ENCODE assay signal across 8 mouse cellular contexts in the genomic region with DNA sequence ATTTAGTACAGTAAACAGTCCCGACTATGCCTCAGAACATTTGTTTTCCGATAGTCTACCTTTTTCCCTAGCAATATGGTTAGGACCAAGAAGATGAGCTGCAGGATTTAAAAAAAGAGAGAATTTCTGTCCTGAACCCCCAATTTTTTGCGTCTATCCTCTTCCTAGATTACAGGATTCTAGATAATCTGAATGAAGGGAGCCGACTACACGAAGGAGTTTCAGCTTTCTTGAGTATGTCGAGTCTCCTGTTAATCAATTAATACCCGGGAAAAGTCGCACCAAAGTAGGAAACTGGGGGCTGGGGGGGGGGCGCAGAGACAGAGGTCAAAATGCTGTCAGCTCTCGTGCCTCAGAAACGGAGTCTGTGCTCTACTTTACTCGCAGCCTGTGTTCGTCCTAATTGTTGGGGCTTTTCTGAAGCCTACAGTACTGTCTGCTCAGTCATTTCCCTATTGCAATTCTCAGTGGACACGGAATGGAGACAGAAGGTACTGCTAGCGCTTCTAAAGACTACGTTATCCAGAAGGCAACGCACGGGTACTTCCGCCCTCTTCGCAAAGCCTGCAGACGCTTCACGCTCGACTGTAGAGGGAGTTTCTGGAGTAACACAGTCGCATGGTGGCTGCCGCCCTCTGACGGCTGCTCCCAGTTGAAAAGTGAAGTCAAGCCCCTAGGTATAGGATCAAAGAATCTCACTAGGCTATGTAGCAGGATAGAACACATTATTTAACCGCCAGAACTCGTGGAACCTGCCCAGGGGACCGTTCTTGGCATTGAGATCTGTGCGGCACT. TPM values are rescaled to one million over a fixed set of nuclear protein-coding genes. Genes with fewer than 3 reads are reported as not detected.
A peak's percentile ranks its signal among the peaks of the same experiment; 100 is the strongest.
DNase-seq lines count a peak whose midpoint lies in the region; ATAC-seq lines count a peak whose summit lies in the region.

No protein-coding gene starts in this region.

- H3K79me2 ChIP-seq in macrophage (ENCODE audit: inconsistent target): peaks cover 32% of the 10 kb centered on the region

- 4% methylated on average over 30 of the region's 30 CpGs for WGBS in hindbrain, embryonic 11.5 days
- 2% methylated on average over 30 of the region's 30 CpGs for WGBS in macrophage (ENCODE audit: missing documents)

- DNase-seq in T-cell, adult 2 months (ENCODE audit: low spot score): peak; percentile 91
- peak; percentile 93 for DNase-seq in cerebellum, adult 9-11 months
- peak; percentile 88 to 93 for DNase-seq in frontal cortex, adult 2 months (ENCODE audit: extremely low spot score in 1 of 2, low spot score in 1 of 2)
- peak; percentile 81 for DNase-seq in hindbrain, embryonic 11.5 days (ENCODE audit: low spot score)
- DNase-seq in layer of hippocampus, postnatal 36 days: peak; percentile 82 to 83
- peak; percentile 86 for DNase-seq in right cerebral cortex, adult 2 months (ENCODE audit: low spot score in 2 of 2)
- peak; percentile 78 to 82 for DNase-seq in urinary bladder, postnatal 4 days (ENCODE audit: low spot score in 2 of 2)

- peak overlapping the region; percentile 42 for H3K4me2 ChIP-seq in hindbrain, embryonic 11.5 days (replicated peaks; ENCODE audit: low read depth, low read length)

- no peaks in the 10 kb centered on the region for H3K36me3 ChIP-seq in hindbrain, embryonic 11.5 days (ENCODE audit: control insufficient read depth, insufficient read depth, low read length)
- H3K36me3 ChIP-seq in macrophage (ENCODE audit: inconsistent target): no peaks in the 10 kb centered on the region

- H3K9me3 ChIP-seq in hindbrain, embryonic 11.5 days (ENCODE audit: control insufficient read depth, low read length): no peaks in the 10 kb centered on the region

- peak overlapping the region; percentile 10 for H3K27ac ChIP-seq in hindbrain, embryonic 11.5 days (ENCODE audit: low read depth, low read length)
- peak overlapping the region; percentile 83 for H3K27ac ChIP-seq in macrophage

- peak overlapping the region; percentile 29; the same call in 1 of the 2 replicates for H3K9ac ChIP-seq in hindbrain, embryonic 11.5 days (ENCODE audit: low read depth, low read length)

- H3K4me1 ChIP-seq in hindbrain, embryonic 11.5 days (replicated peaks; ENCODE audit: control insufficient read depth, insufficient read depth, low read length): no peaks in the 10 kb centered on the region; the same call in 1 of the 2 replicates

- H3K4me3 ChIP-seq in hindbrain, embryonic 11.5 days (ENCODE audit: low read depth, low read length): peak overlapping the region; percentile 85
- peak overlapping the region; percentile 40 for H3K4me3 ChIP-seq in macrophage (ENCODE audit: inconsistent target)

- H3K27me3 ChIP-seq in hindbrain, embryonic 11.5 days (ENCODE audit: control insufficient read depth, insufficient read depth, low read length): no peaks in the 10 kb centered on the region

- ATAC-seq in hindbrain, embryonic 11.5 days (ENCODE audit: low FRiP score): peak; percentile 36

RNA-seq across cellular contexts. Expression of gene Gsk3a, which starts 1.4 kb away (rescaled TPM):
- polyA plus RNA-seq in frontal cortex, adult 2 months (2012; rRNA removed): 241 and 244 TPM in 2 replicates
- polyA plus RNA-seq in hindbrain, embryonic 11.5 days (2014; fragmentation: Nextera tagmentation; extraction: Ambion mirVana): 14.1 and 16.1 TPM in 2 replicates
- total RNA-seq in layer of hippocampus, postnatal 36 days (2021): 100 to 1,000 TPM; 195 to 201 TPM
- total RNA-seq in macrophage (2018; cell fraction: chromatin; rRNA removed): 10 to 100 TPM; 15.6 to 63.9 (median 38.0) TPM
- total RNA-seq in macrophage (2018; cell fraction: cytosol; rRNA removed): 10 to 100 TPM; 50.6 to 70.6 (median 58.9) TPM
- 10 to 100 TPM; 21.7 to 69.9 (median 44.3) TPM for total RNA-seq in macrophage (2018; cell fraction: nucleus; rRNA removed)
- 51.8 to 78.1 TPM (median 55.3 TPM) in 3 replicates for polyA plus RNA-seq in macrophage (2018)

RNA-seq across cellular contexts. Expression of gene Erf, which starts 11.5 kb away (rescaled TPM):
- 38.9 TPM in 2 replicates for polyA plus RNA-seq in frontal cortex, adult 2 months (2012; rRNA removed)
- 12.8 and 14.2 TPM in 2 replicates for polyA plus RNA-seq in hindbrain, embryonic 11.5 days (2014; fragmentation: Nextera tagmentation; extraction: Ambion mirVana)
- 10 to 100 TPM; 34.3 to 35.4 TPM for total RNA-seq in layer of hippocampus, postnatal 36 days (2021)
- 10 to 100 TPM in 15 of 26 experiments, 1 to 10 TPM in 11; 7.1 to 19.7 (median 10.7) TPM for total RNA-seq in macrophage (2018; cell fraction: chromatin; rRNA removed)
- total RNA-seq in macrophage (2018; cell fraction: cytosol; rRNA removed): 10 to 100 TPM in 24 of 26 experiments, 1 to 10 TPM in 2; 8.5 to 19.3 (median 12.5) TPM
- total RNA-seq in macrophage (2018; cell fraction: nucleus; rRNA removed): 10 to 100 TPM in 19 of 26 experiments, 1 to 10 TPM in 7; 6.8 to 20.6 (median 13.6) TPM
- polyA plus RNA-seq in macrophage (2018): 11.9 to 14.5 TPM (median 14.2 TPM) in 3 replicates

RNA-seq across cellular contexts. Expression of gene Zfp526, which starts 17.8 kb away (rescaled TPM):
- 7.5 and 7.7 TPM in 2 replicates for polyA plus RNA-seq in frontal cortex, adult 2 months (2012; rRNA removed)
- 2.9 and 3.9 TPM in 2 replicates for polyA plus RNA-seq in hindbrain, embryonic 11.5 days (2014; fragmentation: Nextera tagmentation; extraction: Ambion mirVana)
- 10 to 100 TPM; 11.6 to 12.5 TPM for total RNA-seq in layer of hippocampus, postnatal 36 days (2021)
- 10 to 100 TPM in 4 of 26 experiments, 1 to 10 TPM in 21, under 1 TPM in 1; 0.87 to 15.3 (median 5.3) TPM for total RNA-seq in macrophage (2018; cell fraction: chromatin; rRNA removed)
- 1 to 10 TPM; 1.2 to 8.6 (median 5.0) TPM for total RNA-seq in macrophage (2018; cell fraction: cytosol; rRNA removed)
- total RNA-seq in macrophage (2018; cell fraction: nucleus; rRNA removed): 10 to 100 TPM in 3 of 26 experiments, 1 to 10 TPM in 22, under 1 TPM in 1; 0.96 to 15.9 (median 4.5) TPM
- 4.1 to 4.8 TPM (median 4.5 TPM) in 3 replicates for polyA plus RNA-seq in macrophage (2018)

RNA-seq across cellular contexts. Expression of gene Dedd2, which starts 18.6 kb away (rescaled TPM):
- 21.6 and 22.2 TPM in 2 replicates for polyA plus RNA-seq in frontal cortex, adult 2 months (2012; rRNA removed)
- polyA plus RNA-seq in hindbrain, embryonic 11.5 days (2014; fragmentation: Nextera tagmentation; extraction: Ambion mirVana): 7.3 and 8.5 TPM in 2 replicates
- 10 to 100 TPM; 26.1 to 28.0 TPM for total RNA-seq in layer of hippocampus, postnatal 36 days (2021)
- 10 to 100 TPM in 10 of 26 experiments, 1 to 10 TPM in 15, under 1 TPM in 1; 0.62 to 26.5 (median 6.3) TPM for total RNA-seq in macrophage (2018; cell fraction: chromatin; rRNA removed)
- 1 to 10 TPM; 1.6 to 9.0 (median 5.1) TPM for total RNA-seq in macrophage (2018; cell fraction: cytosol; rRNA removed)
- total RNA-seq in macrophage (2018; cell fraction: nucleus; rRNA removed): 10 to 100 TPM in 4 of 26 experiments, 1 to 10 TPM in 22; 1.8 to 19.3 (median 5.6) TPM
- 2.2 to 9.2 TPM (median 3.1 TPM) in 3 replicates for polyA plus RNA-seq in macrophage (2018)

RNA-seq across cellular contexts. Expression of gene Cic, which starts 28.5 kb away (rescaled TPM):
- 92.4 and 104 TPM in 2 replicates for polyA plus RNA-seq in frontal cortex, adult 2 months (2012; rRNA removed)
- 25.4 and 39.0 TPM in 2 replicates for polyA plus RNA-seq in hindbrain, embryonic 11.5 days (2014; fragmentation: Nextera tagmentation; extraction: Ambion mirVana)
- 100 to 1,000 TPM; 173 to 213 TPM for total RNA-seq in layer of hippocampus, postnatal 36 days (2021)
- 100 to 1,000 TPM in 24 of 26 experiments, 10 to 100 TPM in 2; 63.5 to 495 (median 311) TPM for total RNA-seq in macrophage (2018; cell fraction: chromatin; rRNA removed)
- total RNA-seq in macrophage (2018; cell fraction: cytosol; rRNA removed): 100 to 1,000 TPM; 146 to 312 (median 230) TPM
- 100 to 1,000 TPM; 124 to 500 (median 278) TPM for total RNA-seq in macrophage (2018; cell fraction: nucleus; rRNA removed)
- polyA plus RNA-seq in macrophage (2018): 88.9 to 139 TPM (median 118 TPM) in 3 replicates

Comparison
In these comparisons a context has a peak if more than half of its experiments do, and no peak if none do; other contexts are left out.
1. Peak in every context shown above with its lines: DNase-seq, ATAC-seq, H3K4me3 ChIP-seq and H3K27ac ChIP-seq.